Mouse (Mus musculus): ENCODE data around the gene 4930426L09Rik. TPM values are rescaled to one million over a fixed set of nuclear protein-coding genes. Genes with fewer than 3 reads are reported as not detected.

4930426L09Rik gene
- polyA plus RNA-seq, 1 experiment from 2014 or later = 0.32 TPM

DNA sequence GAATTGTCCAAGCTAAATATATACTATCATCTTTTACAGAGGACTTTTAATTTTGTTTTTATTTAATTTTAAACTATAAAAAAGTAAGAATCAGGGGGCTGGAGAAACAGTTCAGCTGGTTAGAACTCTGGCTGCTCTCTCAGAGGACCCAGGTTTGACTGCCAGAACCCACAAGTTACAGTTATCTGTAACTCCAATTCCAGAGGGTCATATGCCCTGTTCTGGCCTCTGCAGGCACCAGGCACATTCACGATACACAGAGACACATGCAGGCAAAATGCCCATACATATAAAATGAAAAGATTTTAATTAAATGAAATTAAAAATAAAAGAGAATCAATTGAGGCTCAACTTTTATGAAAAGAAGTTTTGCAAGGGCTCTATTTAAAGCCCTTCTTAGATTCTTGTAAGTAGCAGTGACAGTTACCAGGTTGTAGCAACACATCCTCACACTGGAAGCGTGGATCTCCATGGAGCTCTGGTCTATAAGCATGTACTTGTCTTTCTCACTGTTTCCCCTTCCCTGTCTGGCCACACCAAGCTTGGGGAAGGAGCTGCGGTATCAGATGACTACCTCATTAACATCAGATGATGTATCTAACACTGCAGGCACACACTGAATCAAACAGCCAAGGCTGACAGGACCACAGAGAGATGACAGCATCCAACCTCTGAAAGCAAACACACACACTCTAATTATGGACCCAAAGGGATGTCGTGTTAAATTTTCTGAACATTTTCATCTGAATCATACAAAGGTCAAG is 23.1 kb upstream of the 4930426L09Rik start:
- no peaks in the 10 kb centered on the region for H3K36me3 ChIP-seq (replicated peaks; ENCODE audit: control insufficient read depth, insufficient read depth, low read depth, low read length)
- DNase-seq (ENCODE audit: low spot score) = no peak
- ATAC-seq (replicated peaks; ENCODE audit: insufficient number of reproducible peaks, low FRiP score, low TSS enrichment, low read depth) = no peak
- H3K4me2 ChIP-seq (ENCODE audit: low read depth, low read length) = no peak overlapping the region
- WGBS = 42% methylated on average over 4 of the region's 4 CpGs
- H3K27ac ChIP-seq (replicated peaks; ENCODE audit: low read depth, low read length) = no peak overlapping the region
- H3K4me1 ChIP-seq (ENCODE audit: control insufficient read depth, insufficient read depth, low read length) = no peaks in the 10 kb centered on the region
- no peak overlapping the region for H3K9ac ChIP-seq (replicated peaks; ENCODE audit: low read length)
- no peaks in the 10 kb centered on the region for H3K9me3 ChIP-seq (replicated peaks; ENCODE audit: control insufficient read depth, low read length)
- no peaks in the 10 kb centered on the region for H3K27me3 ChIP-seq (ENCODE audit: control insufficient read depth, insufficient read depth, low read length)
- H3K4me3 ChIP-seq (ENCODE audit: low read depth, low read length) = no peak overlapping the region

- Histone ChIP-seq H3K4me2 (ENCODE audit: low read depth, low read length) (no peak overlapping the region), H3K4me3 (ENCODE audit: low read depth, low read length) (no peak overlapping the region), H3K36me3 (replicated peaks; ENCODE audit: control insufficient read depth, insufficient read depth, low read depth, low read length) (no peaks in the 10 kb centered on the region), H3K9me3 (replicated peaks; ENCODE audit: control insufficient read depth, low read length) (no peaks in the 10 kb centered on the region), H3K4me1 (ENCODE audit: control insufficient read depth, insufficient read depth, low read length) (no peaks in the 10 kb centered on the region), H3K27me3 (ENCODE audit: control insufficient read depth, insufficient read depth, low read length) (no peaks in the 10 kb centered on the region), H3K27ac (replicated peaks; ENCODE audit: low read depth, low read length) (no peak overlapping the region), H3K9ac (replicated peaks; ENCODE audit: low read length) (no peak overlapping the region)
- 87% methylated on average over 2 of the region's 2 CpGs for WGBS
- DNase-seq (ENCODE audit: low spot score) = no peak
- ATAC-seq (replicated peaks; ENCODE audit: insufficient number of reproducible peaks, low FRiP score, low TSS enrichment, low read depth) = no peak
Observed at GRCm38 (mm10) chr2:18976175-18976574, 22.0 kb upstream of the 4930426L09Rik start.

- DNase-seq (ENCODE audit: low spot score) (no peak), ATAC-seq (replicated peaks; ENCODE audit: insufficient number of reproducible peaks, low FRiP score, low TSS enrichment, low read depth) (no peak)
- H3K4me2 ChIP-seq (ENCODE audit: low read depth, low read length) = no peak overlapping the region
- no peaks in the 10 kb centered on the region for H3K36me3 ChIP-seq (replicated peaks; ENCODE audit: control insufficient read depth, insufficient read depth, low read depth, low read length)
- no peak overlapping the region for H3K27ac ChIP-seq (replicated peaks; ENCODE audit: low read depth, low read length)
- 81% methylated on average over 10 of the region's 10 CpGs for WGBS
- H3K4me1 ChIP-seq (ENCODE audit: control insufficient read depth, insufficient read depth, low read length) = no peaks in the 10 kb centered on the region
- H3K9ac ChIP-seq (replicated peaks; ENCODE audit: low read length) = no peak overlapping the region
- H3K4me3 ChIP-seq (ENCODE audit: low read depth, low read length) = no peak overlapping the region
- no peaks in the 10 kb centered on the region for H3K27me3 ChIP-seq (ENCODE audit: control insufficient read depth, insufficient read depth, low read length)
- no peaks in the 10 kb centered on the region for H3K9me3 ChIP-seq (replicated peaks; ENCODE audit: control insufficient read depth, low read length)
Observed at GRCm38 (mm10) chr2:18977201-18977805, 20.8 kb upstream of the 4930426L09Rik start.

DNA sequence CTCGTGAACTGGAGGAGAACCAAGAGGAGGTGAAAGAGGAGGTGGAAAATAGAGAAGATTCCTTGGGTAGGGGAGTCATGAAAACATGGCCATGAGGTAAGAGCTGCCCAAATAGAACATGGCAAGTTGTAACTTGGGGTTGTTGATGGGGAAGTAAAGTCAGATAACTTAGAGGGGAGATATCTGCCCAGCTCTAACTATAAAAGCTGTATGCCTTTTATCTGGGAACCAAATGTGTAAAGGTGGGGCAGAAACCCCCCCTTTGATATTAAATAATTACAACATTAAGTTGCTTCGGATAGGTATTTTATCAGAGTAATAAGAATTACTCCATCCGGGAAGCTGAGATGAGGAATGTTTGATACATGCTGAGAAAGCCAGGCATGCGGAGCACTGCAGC is 19.1 kb upstream of the 4930426L09Rik start:
- WGBS = 89% methylated on average over 4 of the region's 4 CpGs
- H3K9ac ChIP-seq (replicated peaks; ENCODE audit: low read length) = no peak overlapping the region
- no peak for ATAC-seq (replicated peaks; ENCODE audit: insufficient number of reproducible peaks, low FRiP score, low TSS enrichment, low read depth)
- no peaks in the 10 kb centered on the region for H3K4me1 ChIP-seq (ENCODE audit: control insufficient read depth, insufficient read depth, low read length)
- no peaks in the 10 kb centered on the region for H3K36me3 ChIP-seq (replicated peaks; ENCODE audit: control insufficient read depth, insufficient read depth, low read depth, low read length)
- H3K9me3 ChIP-seq (replicated peaks; ENCODE audit: control insufficient read depth, low read length) = no peaks in the 10 kb centered on the region
- H3K27ac ChIP-seq (replicated peaks; ENCODE audit: low read depth, low read length) = no peak overlapping the region
- H3K4me2 ChIP-seq (ENCODE audit: low read depth, low read length) = no peak overlapping the region
- H3K4me3 ChIP-seq (ENCODE audit: low read depth, low read length) = no peak overlapping the region
- no peaks in the 10 kb centered on the region for H3K27me3 ChIP-seq (ENCODE audit: control insufficient read depth, insufficient read depth, low read length)
- no peak for DNase-seq (ENCODE audit: low spot score)

DNA sequence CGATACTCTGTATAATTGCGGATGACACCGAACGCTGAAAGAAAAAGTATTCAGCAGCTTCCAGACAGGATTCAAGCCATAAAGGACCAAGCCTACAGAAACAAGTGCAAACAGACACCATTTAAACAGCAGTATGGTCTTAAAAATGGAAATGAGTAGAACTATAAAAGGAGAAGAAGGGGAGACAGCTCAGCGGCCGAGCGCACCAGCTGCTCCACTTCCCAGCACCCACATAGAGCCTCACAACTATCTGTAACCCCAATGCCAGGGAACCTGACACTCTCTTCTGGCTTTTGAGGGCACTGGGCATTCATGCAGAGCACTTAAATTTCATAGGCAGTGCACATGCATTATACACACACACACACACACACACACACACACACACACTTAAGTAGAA is 18.5 kb upstream of the 4930426L09Rik start:
- no peak overlapping the region for H3K27ac ChIP-seq (replicated peaks; ENCODE audit: low read depth, low read length)
- H3K27me3 ChIP-seq (ENCODE audit: control insufficient read depth, insufficient read depth, low read length) = no peaks in the 10 kb centered on the region
- H3K4me3 ChIP-seq (ENCODE audit: low read depth, low read length) = no peak overlapping the region
- DNase-seq (ENCODE audit: low spot score) (no peak), ATAC-seq (replicated peaks; ENCODE audit: insufficient number of reproducible peaks, low FRiP score, low TSS enrichment, low read depth) (no peak)
- no peaks in the 10 kb centered on the region for H3K36me3 ChIP-seq (replicated peaks; ENCODE audit: control insufficient read depth, insufficient read depth, low read depth, low read length)
- no peaks in the 10 kb centered on the region for H3K4me1 ChIP-seq (ENCODE audit: control insufficient read depth, insufficient read depth, low read length)
- H3K9me3 ChIP-seq (replicated peaks; ENCODE audit: control insufficient read depth, low read length) = no peaks in the 10 kb centered on the region
- no peak overlapping the region for H3K4me2 ChIP-seq (ENCODE audit: low read depth, low read length)
- WGBS = 89% methylated on average over 7 of the region's 7 CpGs
- no peak overlapping the region for H3K9ac ChIP-seq (replicated peaks; ENCODE audit: low read length)

GRCm38 (mm10) chr2:18982581-18982980 is 15.6 kb upstream of the 4930426L09Rik start:
- H3K27me3 ChIP-seq (ENCODE audit: control insufficient read depth, insufficient read depth, low read length) = no peaks in the 10 kb centered on the region
- 68% methylated on average over 6 of the region's 6 CpGs for WGBS
- no peak overlapping the region for H3K27ac ChIP-seq (replicated peaks; ENCODE audit: low read depth, low read length)
- H3K4me1 ChIP-seq (ENCODE audit: control insufficient read depth, insufficient read depth, low read length) = no peaks in the 10 kb centered on the region
- no peak overlapping the region for H3K4me3 ChIP-seq (ENCODE audit: low read depth, low read length)
- ATAC-seq (replicated peaks; ENCODE audit: insufficient number of reproducible peaks, low FRiP score, low TSS enrichment, low read depth) = no peak
- DNase-seq (ENCODE audit: low spot score) = no peak
- H3K9ac ChIP-seq (replicated peaks; ENCODE audit: low read length) = no peak overlapping the region
- H3K4me2 ChIP-seq (ENCODE audit: low read depth, low read length) = no peak overlapping the region
- H3K9me3 ChIP-seq (replicated peaks; ENCODE audit: control insufficient read depth, low read length) = no peaks in the 10 kb centered on the region
- no peaks in the 10 kb centered on the region for H3K36me3 ChIP-seq (replicated peaks; ENCODE audit: control insufficient read depth, insufficient read depth, low read depth, low read length)

DNA sequence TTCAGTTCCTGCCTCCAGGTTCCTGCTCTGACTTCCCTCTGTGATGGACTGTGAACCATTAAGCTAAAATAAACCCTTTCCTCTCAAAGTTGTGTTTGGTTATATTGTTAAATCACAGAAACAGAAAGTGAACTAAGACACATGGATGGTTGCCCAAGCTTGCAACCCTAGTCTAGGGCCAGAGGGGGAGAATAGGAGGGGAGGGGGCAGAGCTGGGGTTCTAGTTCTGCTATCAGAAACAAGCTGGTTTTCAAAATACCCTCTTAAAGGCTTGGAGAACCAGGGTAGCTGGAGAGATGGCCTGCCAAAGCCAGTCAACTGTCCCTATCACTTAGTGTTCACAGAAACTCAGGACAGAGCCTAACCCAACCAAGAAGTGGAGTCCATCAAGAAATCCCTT is 14.6 kb upstream of the 4930426L09Rik start:
- Histone ChIP-seq H3K27me3 (ENCODE audit: control insufficient read depth, insufficient read depth, low read length) (no peaks in the 10 kb centered on the region), H3K36me3 (replicated peaks; ENCODE audit: control insufficient read depth, insufficient read depth, low read depth, low read length) (no peaks in the 10 kb centered on the region), H3K9me3 (replicated peaks; ENCODE audit: control insufficient read depth, low read length) (no peaks in the 10 kb centered on the region), H3K4me2 (ENCODE audit: low read depth, low read length) (no peak overlapping the region), H3K4me1 (ENCODE audit: control insufficient read depth, insufficient read depth, low read length) (no peaks in the 10 kb centered on the region), H3K9ac (replicated peaks; ENCODE audit: low read length) (no peak overlapping the region), H3K27ac (replicated peaks; ENCODE audit: low read depth, low read length) (no peak overlapping the region), H3K4me3 (ENCODE audit: low read depth, low read length) (no peak overlapping the region)
- no peak for DNase-seq (ENCODE audit: low spot score)
- ATAC-seq (replicated peaks; ENCODE audit: insufficient number of reproducible peaks, low FRiP score, low TSS enrichment, low read depth) = no peak

DNA sequence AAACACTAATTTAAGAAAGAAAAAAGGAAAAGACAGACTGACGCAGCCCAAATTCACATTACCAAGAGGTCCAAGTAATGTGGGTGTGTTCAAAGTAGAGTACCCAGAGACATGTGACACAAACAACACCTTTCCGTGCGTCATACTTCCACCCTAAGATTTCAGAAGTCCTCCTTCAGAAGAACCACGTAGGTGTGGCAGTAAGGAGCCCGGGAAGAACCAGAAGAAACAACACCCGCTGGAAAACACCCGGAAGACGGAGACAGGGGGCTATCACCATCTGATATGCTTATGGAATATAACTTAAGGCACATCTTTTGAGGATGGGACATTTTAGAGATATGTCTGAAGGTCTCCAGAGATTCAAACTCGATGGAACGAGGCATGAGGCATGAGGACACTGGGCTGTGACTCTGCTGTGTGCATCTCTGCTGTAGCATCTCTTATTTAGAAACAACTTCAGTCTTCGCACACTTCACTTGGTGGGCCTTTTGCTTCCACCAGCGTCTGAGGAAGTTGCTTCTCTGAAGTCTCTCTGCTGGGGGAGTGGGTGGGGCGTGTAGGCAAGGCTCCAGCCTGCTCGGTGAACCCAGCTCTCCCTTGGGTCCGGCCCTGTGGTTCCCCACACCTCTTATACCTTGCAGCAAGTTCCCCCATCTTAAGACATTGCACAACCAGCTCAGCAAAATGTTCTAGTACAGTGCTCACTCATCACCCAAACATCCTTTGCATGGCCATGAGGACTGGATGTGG is 13.9 kb upstream of the 4930426L09Rik start:
- H3K9me3 ChIP-seq (replicated peaks; ENCODE audit: control insufficient read depth, low read length) = no peaks in the 10 kb centered on the region
- H3K9ac ChIP-seq (replicated peaks; ENCODE audit: low read length) = no peak overlapping the region
- H3K4me2 ChIP-seq (ENCODE audit: low read depth, low read length) = no peak overlapping the region
- H3K4me1 ChIP-seq (ENCODE audit: control insufficient read depth, insufficient read depth, low read length) = no peaks in the 10 kb centered on the region
- DNase-seq (ENCODE audit: low spot score) (no peak), ATAC-seq (replicated peaks; ENCODE audit: insufficient number of reproducible peaks, low FRiP score, low TSS enrichment, low read depth) (no peak)
- H3K27ac ChIP-seq (replicated peaks; ENCODE audit: low read depth, low read length) = no peak overlapping the region
- H3K36me3 ChIP-seq (replicated peaks; ENCODE audit: control insufficient read depth, insufficient read depth, low read depth, low read length) = no peaks in the 10 kb centered on the region
- H3K4me3 ChIP-seq (ENCODE audit: low read depth, low read length) = no peak overlapping the region
- no peaks in the 10 kb centered on the region for H3K27me3 ChIP-seq (ENCODE audit: control insufficient read depth, insufficient read depth, low read length)
- 91% methylated on average over 15 of the region's 15 CpGs for WGBS

Data from embryonic facial prominence, embryonic 11.5 days (tissue).